Mouse (Mus musculus): ENCODE data around the gene Fbxo8.

The Fbxo8 gene

DNA sequence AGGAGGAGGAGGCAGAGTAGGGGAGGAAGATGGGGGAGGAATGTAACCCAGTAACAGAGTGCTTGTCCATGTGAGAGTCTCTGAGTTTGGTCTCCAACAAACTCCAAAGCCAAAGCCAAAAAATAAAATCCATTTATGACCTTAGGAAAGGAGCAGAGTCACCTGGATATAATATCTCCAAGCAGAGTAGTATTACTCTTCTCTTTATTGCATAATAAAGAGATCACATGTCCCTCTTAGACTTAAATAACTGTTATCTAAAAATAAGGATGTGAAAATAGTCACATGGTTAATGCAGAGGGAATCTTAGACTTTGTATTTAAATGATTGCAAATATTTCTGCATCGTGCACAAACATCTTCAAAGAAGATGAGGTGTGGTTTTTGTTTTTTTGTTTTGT is 63.3 kb downstream of the Fbxo8 start:
- DNase-seq (ENCODE audit: low spot score), result no peak

DNA sequence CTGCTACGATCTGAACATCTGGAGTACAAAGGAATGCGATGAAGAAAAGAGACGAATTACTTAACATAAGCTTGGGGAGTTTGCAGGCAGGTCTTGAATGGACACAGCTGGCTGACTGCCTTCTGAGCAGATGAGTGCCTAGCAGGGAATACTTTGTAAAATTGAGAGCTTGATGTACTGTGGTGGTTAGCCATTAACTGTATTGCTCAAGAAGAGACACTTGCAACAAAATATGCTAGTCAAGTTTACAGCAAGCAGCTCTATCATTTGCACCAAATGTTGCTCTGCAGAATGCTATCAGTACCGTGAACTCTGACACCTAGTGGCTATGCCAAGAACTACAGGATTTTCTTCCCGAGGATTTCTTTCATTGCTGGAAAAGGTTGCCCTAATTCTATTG is 64.1 kb downstream of the Fbxo8 start:
- peak; percentile 22 for DNase-seq (ENCODE audit: low spot score)

DNA sequence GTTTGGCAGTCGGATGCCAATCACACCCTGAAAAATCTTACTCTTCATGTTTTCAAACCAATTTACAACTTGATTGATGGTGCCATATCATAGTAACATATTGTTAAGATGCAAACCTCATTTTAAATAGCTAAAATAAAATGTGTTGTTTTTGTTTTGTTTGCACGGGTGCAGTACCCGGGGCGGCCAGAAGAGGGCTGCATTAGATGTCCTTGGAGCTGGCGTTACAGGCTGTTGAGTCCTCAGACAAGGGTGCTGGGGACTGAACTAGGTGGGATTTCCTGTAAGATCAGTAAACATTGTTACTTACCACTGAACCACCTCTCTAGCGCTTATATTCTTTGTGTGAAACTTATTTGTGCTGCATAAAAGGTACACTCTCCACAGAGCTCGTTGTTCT is 65.4 kb downstream of the Fbxo8 start:
- DNase-seq (ENCODE audit: low spot score), result peak; percentile 38

DNA sequence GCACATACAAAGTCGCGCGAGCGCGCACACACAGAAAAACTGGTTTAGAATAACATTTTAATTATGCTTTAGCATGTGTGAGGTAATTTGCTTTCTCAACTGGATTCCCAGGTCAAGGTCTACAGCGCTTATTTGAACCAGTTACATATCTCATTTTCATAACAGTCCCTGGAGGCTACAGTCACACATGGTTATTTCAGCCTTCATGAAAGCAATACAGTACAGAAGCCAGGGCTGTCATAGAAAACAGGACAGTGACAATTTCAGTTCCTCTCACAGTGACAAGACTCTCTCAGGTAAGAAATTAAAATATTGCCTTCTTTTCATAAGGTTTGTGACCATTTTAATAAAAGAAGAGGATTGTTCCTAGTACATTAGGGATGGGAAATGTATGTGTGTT is 66.4 kb downstream of the Fbxo8 start:
- no peak for DNase-seq (ENCODE audit: low spot score)

DNA sequence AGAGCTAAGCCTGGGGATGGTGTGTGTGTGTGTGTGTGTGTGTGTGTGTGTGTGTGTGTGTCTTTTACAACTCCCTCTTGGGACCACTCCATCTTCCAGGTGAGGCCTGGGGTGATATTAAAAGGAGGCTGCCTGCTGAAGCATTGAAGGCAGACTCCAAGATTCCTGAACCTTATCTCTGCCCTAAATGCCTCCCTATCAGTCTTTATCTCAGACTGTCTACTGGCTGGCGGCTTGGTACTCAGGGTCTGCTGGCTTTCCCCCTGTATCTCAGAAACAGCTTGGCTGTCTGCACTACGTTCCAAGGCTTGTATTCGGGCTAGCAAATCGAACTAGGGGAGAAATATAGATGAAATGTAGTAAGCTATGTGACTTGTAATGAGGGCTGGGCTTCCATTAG is 68.2 kb downstream of the Fbxo8 start:
- no peak for DNase-seq (ENCODE audit: low spot score)

DNA sequence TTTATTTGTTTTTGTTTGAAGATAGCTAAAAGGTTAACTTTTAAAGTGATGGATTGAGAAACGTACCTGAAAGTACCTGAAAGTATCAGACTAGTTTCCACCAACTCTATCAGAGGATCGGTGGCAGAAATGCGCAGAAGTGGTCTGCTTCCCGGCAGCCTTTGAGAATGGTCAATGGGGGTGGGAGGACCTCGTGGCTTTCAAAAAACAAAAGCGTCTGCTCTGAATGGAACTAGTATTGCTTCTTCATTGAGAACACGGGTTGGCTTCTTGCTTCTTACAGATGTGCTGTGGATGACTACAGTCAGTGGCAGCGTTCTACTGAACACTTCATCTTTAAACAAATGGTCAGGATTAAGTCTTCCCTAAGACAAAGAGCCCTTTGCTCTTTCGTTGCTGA is 68.7 kb downstream of the Fbxo8 start:
- no peak for DNase-seq (ENCODE audit: low spot score)

DNA sequence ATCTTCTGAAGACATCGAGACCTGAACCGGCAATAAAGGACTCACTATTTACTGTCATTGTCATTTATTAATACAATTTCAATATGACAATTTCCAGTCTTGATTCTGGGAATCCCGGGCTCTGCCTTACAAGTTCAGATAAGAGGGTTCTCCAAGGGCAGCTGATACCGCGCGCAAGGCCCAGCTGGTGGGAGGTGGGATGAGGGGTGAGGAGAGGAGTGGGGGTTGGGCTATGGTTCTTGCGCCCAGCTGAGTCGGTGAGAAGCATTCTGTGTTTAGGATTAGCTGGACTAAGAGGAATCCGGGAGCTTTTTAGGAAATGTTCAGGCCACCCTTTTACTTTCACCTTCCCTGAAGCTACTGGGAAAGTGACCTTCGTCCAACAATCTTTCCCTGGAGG is 69.8 kb downstream of the Fbxo8 start:
- no peak for DNase-seq (ENCODE audit: low spot score)

DNA sequence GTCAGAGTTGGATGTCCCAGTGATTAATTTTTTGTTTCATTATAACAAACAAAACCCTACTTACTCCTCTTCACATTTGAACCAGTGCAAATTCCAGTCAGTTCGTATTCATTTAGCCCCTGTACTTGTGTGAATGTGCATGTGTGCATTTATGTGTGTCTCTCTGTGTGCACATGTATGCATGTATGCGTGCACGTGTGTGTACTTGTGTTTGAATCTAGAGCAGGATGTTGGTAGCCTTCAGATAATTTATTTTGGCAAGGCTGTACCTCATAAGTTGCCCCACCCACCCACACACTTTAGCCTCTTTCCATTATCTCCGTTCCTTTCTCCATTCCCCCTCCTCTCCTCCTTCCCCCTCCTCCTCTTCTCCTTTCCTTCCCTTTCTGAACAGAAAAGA is 70.2 kb downstream of the Fbxo8 start:
- no peak for DNase-seq (ENCODE audit: low spot score)

DNA sequence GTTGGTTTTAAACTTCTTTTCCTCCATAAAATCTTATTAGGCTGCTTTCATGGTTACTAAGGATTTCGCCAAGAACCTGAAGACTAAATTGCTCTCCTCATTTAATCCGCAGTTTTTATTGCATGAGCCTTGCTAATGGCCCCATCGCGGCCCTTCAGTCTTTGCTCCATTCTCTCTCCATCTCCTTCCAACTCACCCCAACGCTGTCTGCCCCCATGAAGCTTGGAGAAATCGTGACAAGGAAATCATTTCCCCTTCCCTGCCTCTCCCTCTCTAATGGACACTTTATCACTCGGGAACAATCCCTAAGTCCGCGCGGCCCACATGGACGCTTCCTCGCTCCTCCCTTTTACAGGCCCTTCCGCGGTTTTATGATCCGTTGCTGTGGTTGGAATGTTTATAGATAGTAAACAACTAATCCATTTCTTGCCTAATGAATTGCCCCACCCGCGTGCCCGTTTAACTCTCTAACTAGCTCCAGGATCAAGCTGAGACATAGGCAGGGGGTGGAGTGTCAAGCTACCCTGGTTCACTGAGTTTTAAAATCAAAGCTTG is 71.7 kb downstream of the Fbxo8 start:
- no peak for DNase-seq (ENCODE audit: low spot score)

DNA sequence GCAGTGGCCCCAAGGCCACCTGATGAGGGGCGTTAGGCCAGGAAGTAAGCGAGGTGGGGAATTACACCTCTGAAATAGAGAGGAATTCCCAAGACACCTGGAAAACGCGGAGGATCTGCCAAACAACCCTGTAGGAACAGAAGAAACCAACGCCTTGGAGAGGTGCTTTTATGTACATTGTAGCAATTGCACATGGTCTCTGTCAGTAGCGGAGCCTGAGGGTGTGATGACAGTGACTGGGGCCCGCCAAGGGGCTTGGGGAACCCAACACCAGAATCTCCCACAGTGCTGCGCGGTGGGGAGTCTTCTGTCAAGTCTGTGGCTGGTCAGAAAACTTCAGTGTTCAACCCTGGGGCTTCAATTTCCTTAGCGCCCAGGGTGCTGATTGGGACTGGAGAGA is 72.5 kb downstream of the Fbxo8 start:
- no peak for DNase-seq (ENCODE audit: low spot score)

DNA sequence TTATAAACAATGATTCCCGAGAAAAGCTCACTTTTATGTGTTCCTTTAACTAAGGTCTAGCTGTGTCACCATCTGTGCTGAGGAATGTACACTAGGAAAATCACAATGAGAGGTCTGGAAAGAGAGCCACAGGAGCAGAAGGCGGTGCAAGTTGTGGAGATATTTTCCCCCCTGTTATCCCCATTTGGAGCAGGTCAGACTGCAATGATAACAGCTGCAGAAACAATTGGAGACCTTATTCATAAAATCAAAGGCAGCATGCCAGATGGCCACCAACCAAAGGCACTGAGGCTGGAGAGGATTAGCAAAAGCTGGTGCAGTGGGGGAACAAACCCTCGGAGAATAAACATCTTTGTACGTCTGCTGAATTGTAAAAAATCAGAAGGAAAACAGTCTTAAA is 78.3 kb downstream of the Fbxo8 start:
- no peak for DNase-seq (ENCODE audit: low spot score)

DNA sequence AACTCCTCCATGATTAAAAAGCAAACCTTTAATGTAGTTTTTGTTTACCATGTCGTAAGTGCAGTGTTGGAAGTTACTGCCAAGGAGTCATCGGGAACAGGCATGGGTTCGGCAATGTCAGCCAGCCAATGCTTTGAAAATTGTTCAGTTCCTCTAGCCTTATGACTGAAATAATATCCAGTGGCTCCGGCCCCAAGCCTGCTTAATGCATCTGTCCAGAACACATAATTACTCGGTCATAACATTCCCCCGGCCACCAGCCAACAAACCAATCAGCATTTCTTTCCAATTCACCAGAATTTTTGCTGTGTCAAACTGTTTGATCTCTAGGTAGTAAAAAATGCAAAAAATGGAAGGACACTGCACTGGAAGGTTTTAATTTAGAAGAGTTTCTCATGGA is 88.4 kb downstream of the Fbxo8 start:
- DNase-seq (ENCODE audit: low spot score), result no peak

Data from T-cell, adult 2 months (primary cell).